Mouse (Mus musculus) lung, adult 2 months (tissue): ENCODE results near the gene Glis2.

Source experiments
- CTCF ChIP-seq: fragments of 200-500 bp; IDR thresholded peaks from 2 replicates; pipeline ENCODE4 v1.5.1; 2011; ENCODE audit warnings: mild to moderate bottlenecking, low read length, control low read depth; ENCODE audit not compliant: insufficient read depth
- POLR2A ChIP-seq: fragments of 200-500 bp; IDR thresholded peaks from 2 replicates; pipeline ENCODE4 v1.6.1; 2011; ENCODE audit warnings: low read depth, mild to moderate bottlenecking, control low read depth, low read length, borderline replicate concordance; ENCODE audit errors: extremely low read depth

DNA sequence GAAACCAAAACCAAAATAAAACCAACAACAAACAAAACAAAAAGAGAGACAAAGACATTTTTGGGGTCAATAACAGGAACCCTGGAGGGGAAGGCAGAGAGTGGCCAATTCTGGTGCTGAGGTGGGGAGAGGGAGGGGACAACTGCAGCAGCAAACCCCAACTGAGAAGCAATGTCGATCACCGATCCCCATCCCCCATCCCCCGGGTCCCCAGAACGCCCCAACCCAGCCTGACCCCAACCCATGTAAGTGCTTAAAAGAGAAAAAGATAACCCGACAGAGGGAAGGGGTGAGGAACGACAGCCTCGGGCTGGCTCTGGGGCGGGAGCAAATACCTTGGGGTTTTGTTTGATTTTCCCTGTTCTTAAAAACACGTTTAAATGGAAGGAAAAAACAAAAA, 49.7 kb upstream of the Glis2 start:
- TF ChIP-seq CTCF (no peak), POLR2A (no peak)
